Mouse (Mus musculus) myocyte (in vitro differentiated cells): ENCODE results near the gene Ccdc9.

Source experiments
- MAX ChIP-seq: IDR thresholded peaks from one replicate; pipeline ENCODE4 v1.6.1; 2011; ENCODE audit warnings: low read depth, mild to moderate bottlenecking, control low read depth
- MYOD1 ChIP-seq, 3 experiments: IDR thresholded peaks; one replicate each; pipeline ENCODE4 v1.6.1; 2011; ENCODE audit warnings: control low read depth in 2 of 3, low read depth in 2 of 3, mild to moderate bottlenecking in 2 of 3, moderate library complexity in 1 of 3; ENCODE audit not compliant: insufficient read length in 2 of 3, control insufficient read depth in 1 of 3
- POLR2A ChIP-seq: IDR thresholded peaks from one replicate; pipeline ENCODE4 v1.6.1; 2011; ENCODE audit warnings: low read depth, mild to moderate bottlenecking, control low read depth, moderate library complexity; ENCODE audit not compliant: insufficient read length
- USF1 ChIP-seq: IDR thresholded peaks from one replicate; pipeline ENCODE4 v1.6.1; 2011; ENCODE audit warnings: low read depth, mild to moderate bottlenecking, control low read depth, moderate library complexity

GRCm38 (mm10) chr7:16308555-16309317 is 22.1 kb upstream of the Ccdc9 start:
- TF ChIP-seq POLR2A: no peak
- no peak for TF ChIP-seq USF1
- TF ChIP-seq MAX: no peak
- no peak for TF ChIP-seq MYOD1 (IDR thresholded peaks at IDR 0.05; ENCODE audit: control insufficient read depth in 1 of 3, insufficient read length in 2 of 3, low read depth in 2 of 3)
